Mouse (Mus musculus) heart, embryonic 10.5 days (tissue): ENCODE data around the gene Myo10. TPM values are rescaled to one million over a fixed set of nuclear protein-coding genes. Genes with fewer than 3 reads are reported as not detected.
A peak's percentile ranks its signal among the peaks of the same experiment; 100 is the strongest.
"Not testable (repeated sequence)": the region's sequence is repeated elsewhere in the genome, so short reads cannot be mapped to it uniquely, and the experiment has no call there.

ENCODE experiments used
- DNase-seq: peaks from one replicate; pipeline ENCODE4 v3.0.0-alpha.2; 2017; ENCODE audit warnings: low spot score
- H3K27ac ChIP-seq: fragments of 300-500 bp; sonication (generic); 2 replicates; pipeline ENCODE4 v1.5.1; 2016; ENCODE audit warnings: mild to moderate bottlenecking
- H3K27me3 ChIP-seq: fragments of 300-500 bp; sonication (generic); 2 replicates; pipeline ENCODE4 v1.6.1; 2016; ENCODE audit warnings: mild to moderate bottlenecking; ENCODE audit not compliant: poor library complexity, insufficient read depth, severe bottlenecking
- H3K36me3 ChIP-seq: fragments of 300-500 bp; sonication (generic); 2 replicates; pipeline ENCODE4 v1.6.1; 2016; ENCODE audit warnings: mild to moderate bottlenecking, moderate library complexity
- H3K4me1 ChIP-seq: fragments of 300-500 bp; sonication (generic); 2 replicates; pipeline ENCODE4 v1.6.1; 2016; ENCODE audit warnings: mild to moderate bottlenecking
- H3K4me3 ChIP-seq: fragments of 300-500 bp; sonication (generic); 2 replicates; pipeline ENCODE4 v1.5.1; 2016; ENCODE audit warnings: mild to moderate bottlenecking, moderate library complexity
- H3K9me3 ChIP-seq: fragments of 300-500 bp; sonication (generic); 2 replicates; pipeline ENCODE4 v1.6.1; 2016; ENCODE audit warnings: mild to moderate bottlenecking, moderate library complexity
- WGBS: fragments of 180-500 bp; shearing (Covaris S2); methylation state at CpG from one replicate; pipeline ENCODE4 v1.1.7; 2016; 5-methylcytosine and 5-hydroxymethylcytosine counted together
- polyA plus RNA-seq: library from polyadenylated mRNA; unstranded; fragments of >200 nt; fragmentation: Nextera tagmentation; extraction: Ambion mirVana; gene quantifications from 2 replicates; pipeline ENCODE4 v1.2.1, GENCODE M21; 2016

Gene Myo10
- polyA plus RNA-seq, 1 experiment from 2014 or later = 21.0 TPM

- H3K4me1 ChIP-seq = no peaks in the 10 kb centered on the region
- WGBS = 83% methylated on average over 19 of the region's 19 CpGs
- no peaks in the 10 kb centered on the region for H3K27me3 ChIP-seq
- no peak overlapping the region for H3K4me3 ChIP-seq
- peaks cover 18% of the 10 kb centered on the region for H3K36me3 ChIP-seq
- H3K27ac ChIP-seq = no peak overlapping the region
- no peak for DNase-seq
- H3K9me3 ChIP-seq = no peaks in the 10 kb centered on the region
Observed at GRCm38 (mm10) chr15:25706874-25707554, 84.7 kb downstream of the Myo10 start.

DNA sequence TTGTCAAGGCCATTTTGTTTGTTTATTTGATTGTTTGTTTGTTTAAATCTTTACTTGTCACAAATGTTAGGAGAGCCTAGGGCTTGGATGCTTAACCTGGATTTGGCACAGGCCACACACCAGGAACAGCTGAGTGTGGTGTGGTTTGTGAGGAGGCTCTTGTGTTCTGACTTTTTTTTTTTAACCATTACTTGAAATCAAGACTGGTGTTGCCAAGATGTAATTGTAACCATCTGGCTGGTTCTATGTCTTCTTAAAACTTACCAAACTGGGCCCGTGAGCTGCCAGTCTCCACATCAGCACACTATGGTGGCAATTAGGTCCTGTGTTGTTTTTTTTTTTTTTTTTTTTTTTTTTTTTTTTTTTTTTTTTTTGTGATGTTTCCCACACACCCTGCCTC is 85.6 kb downstream of the Myo10 start:
- DNase-seq = no peak
- Histone ChIP-seq H3K9me3 (no peaks in the 10 kb centered on the region), H3K27ac (no peak overlapping the region)

DNA sequence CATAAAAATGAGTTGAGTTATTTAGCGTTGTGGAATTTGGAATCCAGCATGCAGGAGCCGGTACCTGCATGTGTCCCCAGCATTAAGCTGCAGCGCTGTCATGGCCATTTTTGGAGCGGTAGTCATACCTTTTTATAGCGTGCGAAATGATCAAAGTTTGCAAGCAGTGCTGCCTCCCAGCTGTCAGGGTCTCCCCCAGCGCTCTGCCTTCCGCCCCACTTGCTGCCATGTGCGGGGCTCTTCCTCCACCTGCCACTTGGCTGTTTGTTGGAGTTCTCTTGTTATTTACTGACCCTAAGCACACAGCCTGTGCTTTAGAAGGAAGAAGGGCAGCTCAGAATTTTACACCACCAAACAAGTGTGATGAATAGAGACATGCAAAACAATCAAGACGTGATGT is 88.6 kb downstream of the Myo10 start:
- Histone ChIP-seq H3K36me3 (peaks cover 8% of the 10 kb centered on the region), H3K4me3 (no peak overlapping the region), H3K27ac (no peak overlapping the region), H3K9me3 (no peaks in the 10 kb centered on the region), H3K4me1 (peaks cover 15% of the 10 kb centered on the region), H3K27me3 (peaks cover 5% of the 10 kb centered on the region; the same call in 1 of the 2 replicates)
- WGBS = 85% methylated on average over 10 of the region's 10 CpGs
- DNase-seq = no peak

More for the DNA sequence above, 85.6 kb downstream of the Myo10 start:
- Histone ChIP-seq H3K4me3 (no peak overlapping the region), H3K4me1 (peaks cover 4% of the 10 kb centered on the region; the same call in 1 of the 2 replicates), H3K36me3 (peaks cover 10% of the 10 kb centered on the region), H3K27me3 (no peaks in the 10 kb centered on the region)
- WGBS = 84% methylated on average over 1 of the region's 1 CpGs

DNA sequence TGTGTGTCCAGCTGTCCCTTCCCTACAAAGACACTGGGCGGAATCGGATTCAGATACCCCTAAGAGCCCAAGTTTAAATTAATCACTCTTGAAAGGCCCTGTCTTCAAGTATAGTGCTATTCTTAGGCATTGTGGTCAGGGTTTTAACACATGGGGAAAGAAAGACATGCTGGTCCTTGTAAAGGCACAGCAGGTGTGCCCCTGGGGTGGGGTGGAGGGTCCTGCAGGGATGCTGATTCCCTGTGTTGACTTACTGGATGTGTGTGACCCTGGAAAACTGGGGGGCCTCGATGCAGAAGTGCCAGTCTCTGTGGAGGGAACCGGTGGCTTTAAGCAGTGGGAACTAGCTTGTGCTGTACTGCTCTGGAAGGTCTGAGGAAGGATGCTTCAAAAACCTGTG is 90.6 kb downstream of the Myo10 start:
- H3K36me3 ChIP-seq = 0 out of 2 replicates have a peak, but pooled peaks cover 5% of the 10 kb centered on the region
- peaks cover 5% of the 10 kb centered on the region; the same call in 1 of the 2 replicates for H3K27me3 ChIP-seq
- H3K27ac ChIP-seq = no peak overlapping the region
- H3K4me1 ChIP-seq = peaks cover 16% of the 10 kb centered on the region
- DNase-seq = no peak
- H3K9me3 ChIP-seq = no peaks in the 10 kb centered on the region
- H3K4me3 ChIP-seq = no peak overlapping the region
- 55% methylated on average over 4 of the region's 4 CpGs for WGBS

- H3K4me3 ChIP-seq = no peak overlapping the region
- DNase-seq = no peak
- peaks cover 16% of the 10 kb centered on the region for H3K4me1 ChIP-seq
- H3K27ac ChIP-seq = no peak overlapping the region
- 0 out of 2 replicates have a peak, but pooled peaks cover 5% of the 10 kb centered on the region for H3K36me3 ChIP-seq
- 69% methylated on average over 38 of the region's 38 CpGs for WGBS
- peaks cover 5% of the 10 kb centered on the region; the same call in 1 of the 2 replicates for H3K27me3 ChIP-seq
- H3K9me3 ChIP-seq = no peaks in the 10 kb centered on the region
Observed at GRCm38 (mm10) chr15:25713587-25714361, 91.4 kb downstream of the Myo10 start.

DNA sequence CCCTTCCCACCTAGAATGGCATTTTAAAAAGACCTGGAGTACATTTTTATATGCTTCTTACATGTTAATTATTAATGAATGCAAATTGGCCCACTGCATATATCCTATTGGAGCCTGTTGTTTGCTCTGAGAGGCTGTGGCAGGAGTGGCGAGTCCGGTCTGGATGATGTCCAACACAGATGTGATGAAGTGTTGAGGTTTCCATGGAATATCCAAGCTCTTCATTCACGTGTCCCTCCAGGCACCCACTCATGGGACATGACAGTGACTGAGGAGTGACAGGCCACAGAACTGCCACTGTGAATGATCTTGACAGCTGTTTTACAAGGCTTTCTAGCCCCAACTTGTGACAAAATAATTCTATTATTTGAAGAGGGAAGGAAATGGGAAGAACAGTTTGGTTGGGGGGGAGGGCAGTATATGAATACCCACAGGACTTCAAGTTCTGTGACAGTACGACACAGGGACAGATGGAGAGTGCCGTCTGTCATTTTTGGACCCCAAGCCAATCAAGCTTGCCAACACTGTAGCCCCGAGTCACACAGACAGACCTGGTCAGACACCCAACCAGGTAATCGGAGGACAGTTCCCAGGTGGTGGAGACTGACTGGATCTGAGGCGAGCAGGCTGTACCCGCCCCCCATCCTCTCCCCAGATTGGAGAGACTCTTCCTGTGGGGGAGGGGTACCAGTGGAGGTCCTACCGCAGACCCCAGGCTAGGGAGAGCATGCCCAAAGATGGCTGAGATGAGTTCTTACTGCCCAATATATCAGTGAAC is 93.1 kb downstream of the Myo10 start:
- no peak overlapping the region for H3K4me3 ChIP-seq
- peaks cover 16% of the 10 kb centered on the region for H3K4me1 ChIP-seq
- no peak for DNase-seq
- H3K27me3 ChIP-seq = peaks cover 5% of the 10 kb centered on the region; the same call in 1 of the 2 replicates
- no peak overlapping the region for H3K27ac ChIP-seq
- WGBS = 64% methylated on average over 10 of the region's 10 CpGs
- no peaks in the 10 kb centered on the region for H3K36me3 ChIP-seq
- no peaks in the 10 kb centered on the region for H3K9me3 ChIP-seq

- H3K27ac ChIP-seq = no peak overlapping the region
- peaks cover 5% of the 10 kb centered on the region; the same call in 1 of the 2 replicates for H3K27me3 ChIP-seq
- H3K9me3 ChIP-seq = no peaks in the 10 kb centered on the region
- DNase-seq = no peak
- H3K4me1 ChIP-seq = peaks cover 16% of the 10 kb centered on the region
- 72% methylated on average over 11 of the region's 11 CpGs for WGBS
- H3K36me3 ChIP-seq = no peaks in the 10 kb centered on the region
- H3K4me3 ChIP-seq = no peak overlapping the region
Observed at GRCm38 (mm10) chr15:25715996-25716395, 93.7 kb downstream of the Myo10 start.

DNA sequence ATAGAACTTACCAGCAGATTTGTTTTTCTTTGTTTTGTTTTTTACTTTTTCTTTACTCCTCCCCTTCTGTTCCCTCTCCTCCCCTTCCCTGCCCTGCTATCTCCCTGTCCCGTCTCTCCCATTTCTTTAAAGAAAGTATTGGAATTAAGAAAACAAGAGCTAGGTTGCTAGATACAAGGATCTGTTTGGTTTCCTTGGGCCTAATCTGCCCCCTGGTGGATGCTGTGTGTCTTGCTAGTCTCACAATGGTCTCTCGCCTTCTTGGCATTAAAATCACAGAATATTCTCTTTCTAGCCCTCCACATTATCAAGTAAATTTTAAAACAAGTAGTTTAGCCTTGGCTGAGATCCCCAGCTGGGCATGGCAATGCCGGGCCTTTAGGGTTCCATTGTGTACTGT is 94.7 kb downstream of the Myo10 start:
- Histone ChIP-seq H3K9me3 (no peaks in the 10 kb centered on the region), H3K36me3 (no peaks in the 10 kb centered on the region), H3K27ac (no peak overlapping the region), H3K27me3 (peaks cover 5% of the 10 kb centered on the region; the same call in 1 of the 2 replicates), H3K4me1 (peaks cover 16% of the 10 kb centered on the region), H3K4me3 (no peak overlapping the region)
- WGBS = 32% methylated on average over 3 of the region's 3 CpGs
- peak; percentile 85 for DNase-seq

DNA sequence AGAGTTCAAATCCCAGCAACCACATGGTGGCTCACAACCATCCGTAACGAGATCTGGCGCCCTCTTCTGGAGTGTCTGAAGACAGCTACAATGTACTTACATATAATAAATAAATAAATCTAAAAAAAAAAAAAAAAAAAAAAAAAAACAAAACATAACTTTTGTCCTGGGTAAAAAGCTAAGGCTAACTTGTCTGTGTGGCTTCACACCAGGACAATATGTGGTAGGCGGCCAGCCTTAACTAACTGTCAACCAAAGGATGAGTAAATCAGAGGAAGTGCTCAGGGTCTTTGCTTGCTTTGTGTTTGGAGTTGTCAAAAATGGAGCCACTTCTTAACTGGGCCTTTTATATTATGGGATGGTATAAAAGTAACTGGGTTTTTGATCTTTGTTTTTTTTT is 95.8 kb downstream of the Myo10 start:
- H3K9me3 ChIP-seq, DNase-seq, H3K36me3 ChIP-seq, H3K27ac ChIP-seq, H3K4me3 ChIP-seq, H3K27me3 ChIP-seq: not testable (repeated sequence)
- 82% methylated on average over 3 of the region's 4 CpGs for WGBS
- H3K4me1 ChIP-seq = peaks cover 11% of the 10 kb centered on the region

- peaks cover 8% of the 10 kb centered on the region; the same call in 1 of the 2 replicates for H3K36me3 ChIP-seq
Observed at GRCm38 (mm10) chr15:25719270-25719669, 96.9 kb downstream of the Myo10 start.

GRCm38 (mm10) chr15:25720263-25720662 is 97.9 kb downstream of the Myo10 start:
- peaks cover 13% of the 10 kb centered on the region; the same call in 1 of the 2 replicates for H3K36me3 ChIP-seq
- WGBS = 85% methylated on average over 6 of the region's 6 CpGs

More at GRCm38 (mm10) chr15:25719270-25719669, 96.9 kb downstream of the Myo10 start:
- no peaks in the 10 kb centered on the region for H3K27me3 ChIP-seq
- peaks cover 11% of the 10 kb centered on the region for H3K4me1 ChIP-seq
- 82% methylated on average over 8 of the region's 8 CpGs for WGBS
- no peaks in the 10 kb centered on the region for H3K9me3 ChIP-seq
- no peak overlapping the region for H3K27ac ChIP-seq
- DNase-seq = no peak
- no peak overlapping the region for H3K4me3 ChIP-seq

DNA sequence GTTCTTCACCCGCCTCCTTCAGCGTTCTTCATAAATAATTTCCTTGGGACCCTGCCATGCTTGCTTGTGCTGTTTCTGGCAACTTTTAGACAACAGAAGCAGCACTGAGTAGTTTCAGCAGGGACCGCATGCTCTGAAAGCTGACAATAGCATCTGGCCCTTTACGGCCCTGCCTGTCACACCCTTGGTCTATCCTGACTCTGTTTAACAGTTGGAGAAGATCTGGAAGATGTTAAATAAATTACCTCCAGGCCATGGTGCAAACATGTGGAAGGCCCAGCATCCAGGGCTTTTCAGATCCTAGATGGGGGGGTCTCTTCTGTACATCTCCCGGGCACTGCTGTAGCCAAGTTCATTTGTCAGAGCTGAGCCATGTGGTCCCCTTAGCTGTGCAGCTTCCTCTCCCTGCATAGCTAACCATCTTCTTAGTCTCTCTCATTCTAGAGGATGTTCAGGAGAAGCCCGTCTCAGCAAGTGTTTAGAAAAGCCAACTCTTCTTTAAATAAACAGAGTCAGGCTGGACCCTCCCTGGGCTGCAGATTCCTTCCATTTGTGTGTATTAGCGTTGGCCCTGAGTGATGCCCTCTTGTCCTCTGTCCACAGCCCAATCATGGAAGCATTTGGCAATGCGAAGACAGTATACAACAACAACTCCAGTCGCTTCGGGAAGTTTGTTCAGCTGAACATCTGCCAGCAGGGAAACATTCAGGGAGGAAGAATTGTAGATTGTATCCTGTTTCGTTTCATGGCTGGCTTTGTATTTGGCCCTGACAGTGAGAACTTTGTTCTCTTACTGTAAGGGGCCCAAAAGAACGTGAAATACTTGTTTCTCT is 101.2 kb downstream of the Myo10 start:
- H3K27me3 ChIP-seq = no peaks in the 10 kb centered on the region
- no peaks in the 10 kb centered on the region for H3K9me3 ChIP-seq
- peaks cover 16% of the 10 kb centered on the region; the same call in 1 of the 2 replicates for H3K36me3 ChIP-seq
- no peaks in the 10 kb centered on the region; the same call in 1 of the 2 replicates for H3K4me1 ChIP-seq
- no peak for DNase-seq
- WGBS = 68% methylated on average over 12 of the region's 12 CpGs
- H3K27ac ChIP-seq = no peak overlapping the region
- no peak overlapping the region for H3K4me3 ChIP-seq

More at GRCm38 (mm10) chr15:25720263-25720662, 97.9 kb downstream of the Myo10 start:
- H3K27me3 ChIP-seq = no peaks in the 10 kb centered on the region
- no peak for DNase-seq
- H3K27ac ChIP-seq = no peak overlapping the region
- no peak overlapping the region for H3K4me3 ChIP-seq
- H3K9me3 ChIP-seq = no peaks in the 10 kb centered on the region
- peaks cover 7% of the 10 kb centered on the region for H3K4me1 ChIP-seq
